Mouse (Mus musculus) ZHBTc4 (cell line): Measurements from ENCODE around the gene Klf15.

Experiments used
- DNase-seq: peaks from one replicate; pipeline ENCODE4 v3.0.0-alpha.2; 2011; ENCODE audit warnings: low read depth, low spot score

Klf15 gene

GRCm38 (mm10) chr6:90465028-90465640 is 2.8 kb downstream of the Klf15 start:
- no peak for DNase-seq

GRCm38 (mm10) chr6:90466079-90466478 is 3.7 kb downstream of the Klf15 start:
- DNase-seq, result no peak

GRCm38 (mm10) chr6:90466847-90467410 is 4.6 kb downstream of the Klf15 start:
- no peak for DNase-seq

- no peak for DNase-seq
These were observed 5.8 kb downstream of the Klf15 start for GRCm38 (mm10) chr6:90468216-90468615.

GRCm38 (mm10) chr6:90469041-90469440 is 6.7 kb downstream of the Klf15 start:
- no peak for DNase-seq

- no peak for DNase-seq
These were observed 7.9 kb downstream of the Klf15 start for GRCm38 (mm10) chr6:90470255-90470654.

- no peak for DNase-seq
These were observed 8.7 kb downstream of the Klf15 start for GRCm38 (mm10) chr6:90470947-90471541.

- DNase-seq, result no peak
These were observed 9.7 kb downstream of the Klf15 start for GRCm38 (mm10) chr6:90472079-90472478.

- DNase-seq, result no peak
These were observed 10.3 kb downstream of the Klf15 start for GRCm38 (mm10) chr6:90472697-90473096.

GRCm38 (mm10) chr6:90473630-90474360 is 11.4 kb downstream of the Klf15 start:
- DNase-seq, result no peak

GRCm38 (mm10) chr6:90474361-90474750 is 12.0 kb downstream of the Klf15 start:
- DNase-seq, result no peak

- peak; percentile 92 for DNase-seq
These were observed 12.9 kb downstream of the Klf15 start for GRCm38 (mm10) chr6:90475176-90475853.

- DNase-seq, result no peak
These were observed 13.5 kb downstream of the Klf15 start for GRCm38 (mm10) chr6:90475854-90476212.

GRCm38 (mm10) chr6:90476941-90477518 is 14.7 kb downstream of the Klf15 start:
- peak; percentile 78 for DNase-seq

- no peak for DNase-seq
These were observed 21.9 kb downstream of the Klf15 start for GRCm38 (mm10) chr6:90484249-90484648.

GRCm38 (mm10) chr6:90484876-90485275 is 22.5 kb downstream of the Klf15 start:
- DNase-seq, result no peak

GRCm38 (mm10) chr6:90486176-90486921 is 24.0 kb downstream of the Klf15 start, which contains the start of gene Aldh1l1:
Aldh1l1 (plus strand) TSS chr6:90486427.
- DNase-seq, result peak; percentile 74

GRCm38 (mm10) chr6:90487531-90487930 is 25.2 kb downstream of the Klf15 start:
- DNase-seq, result no peak

- no peak for DNase-seq
These were observed 27.2 kb downstream of the Klf15 start for GRCm38 (mm10) chr6:90489532-90489931.

GRCm38 (mm10) chr6:90490976-90491375 is 28.6 kb downstream of the Klf15 start:
- no peak for DNase-seq
